Mouse (Mus musculus): ENCODE results near the gene Atp6v0a4.

Atp6v0a4 gene

GRCm38 (mm10) chr6:38124882-38125281 lies 496 bp upstream of the Atp6v0a4 start:
- no peak for DNase-seq

DNA sequence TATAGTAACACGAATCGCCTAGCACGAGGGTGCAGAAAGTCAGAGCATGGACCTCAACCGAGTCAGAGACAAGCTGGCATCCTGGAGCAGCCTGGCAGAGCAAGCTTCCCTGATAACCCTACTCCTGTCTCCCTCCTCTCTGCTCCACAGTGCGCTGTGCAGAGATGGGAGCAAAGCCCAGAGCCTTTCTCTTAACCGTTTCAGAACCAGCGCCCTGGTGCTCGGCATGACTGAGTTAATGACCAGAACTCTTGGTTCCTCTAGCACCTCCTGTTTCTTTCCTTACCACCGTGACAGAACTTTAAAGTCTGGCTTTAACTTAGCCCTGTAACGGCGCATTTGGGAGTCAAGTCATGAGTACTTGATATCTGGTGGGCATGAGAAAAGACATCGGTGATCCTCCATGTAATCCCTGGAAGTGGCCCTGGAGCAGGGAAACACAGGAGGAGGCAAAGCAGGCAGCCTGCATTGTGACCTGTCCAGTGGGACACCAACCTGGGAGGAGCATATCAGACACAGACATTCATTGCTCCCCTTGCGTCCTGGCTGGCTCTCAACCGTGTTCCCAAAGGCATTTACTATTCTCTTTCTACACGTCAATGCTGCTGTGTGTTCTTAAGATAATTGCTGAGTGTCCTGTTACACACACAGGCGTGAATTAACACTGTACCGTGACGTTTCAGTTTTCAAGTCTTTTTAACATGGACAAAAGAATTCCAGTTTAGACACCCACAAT lies 747 bp downstream of the Atp6v0a4 start:
- no peak for DNase-seq

GRCm38 (mm10) chr6:38122791-38123190 lies 1.6 kb downstream of the Atp6v0a4 start:
- DNase-seq, result no peak

GRCm38 (mm10) chr6:38121843-38122242 lies 2.5 kb downstream of the Atp6v0a4 start:
- no peak for DNase-seq

DNA sequence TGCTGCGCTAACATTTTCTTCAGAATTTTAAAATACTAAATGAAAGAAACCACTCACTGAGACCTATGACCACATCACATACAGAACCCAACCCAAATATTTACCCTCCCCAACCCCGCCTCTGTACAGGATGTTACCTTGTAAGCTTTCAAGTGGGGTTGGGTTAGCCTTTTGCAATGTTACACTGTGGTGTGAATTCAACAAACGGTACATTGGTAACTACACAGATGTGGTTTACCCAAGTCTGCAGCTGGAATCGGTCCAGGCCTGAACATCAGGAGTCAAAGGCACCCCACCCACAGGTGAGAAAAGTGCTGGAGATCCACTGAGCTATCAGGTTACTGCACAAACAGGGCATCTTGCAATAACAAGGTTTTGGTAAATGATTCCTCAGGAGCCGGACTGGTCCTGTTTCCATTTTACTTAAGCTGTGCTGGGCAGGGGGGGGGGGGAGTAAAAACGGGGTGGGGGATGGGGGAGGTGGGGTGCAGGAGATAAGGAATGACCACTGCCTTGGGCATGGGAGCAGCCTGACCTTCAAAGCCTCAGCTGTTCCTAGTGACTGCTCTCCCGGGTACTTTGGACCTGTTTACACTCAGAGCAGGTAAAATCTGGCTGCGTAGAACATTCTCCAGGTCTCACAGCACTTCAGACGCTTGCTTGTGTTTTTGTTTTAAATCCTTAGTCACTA lies 3.6 kb downstream of the Atp6v0a4 start:
- peak; percentile 59 for DNase-seq

DNA sequence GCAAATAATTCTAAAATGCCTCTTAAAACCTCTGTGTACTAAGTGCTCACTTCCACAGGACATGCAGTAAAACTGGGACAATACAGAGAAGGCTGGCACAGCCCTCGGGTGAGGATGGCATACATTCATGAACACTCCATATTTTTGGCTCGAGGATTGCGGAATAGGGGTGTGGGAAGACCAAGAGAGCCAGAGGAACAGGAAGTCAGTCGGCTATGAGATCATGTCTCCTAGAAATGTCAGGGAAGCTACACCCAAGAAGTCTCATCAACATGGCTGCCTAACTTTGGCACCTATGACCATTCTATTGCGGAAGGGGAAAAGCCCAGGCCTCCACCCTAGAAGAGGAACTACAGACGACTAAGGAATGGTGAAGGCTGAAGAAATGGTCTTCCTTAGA lies 6.0 kb downstream of the Atp6v0a4 start:
- DNase-seq, result no peak

DNA sequence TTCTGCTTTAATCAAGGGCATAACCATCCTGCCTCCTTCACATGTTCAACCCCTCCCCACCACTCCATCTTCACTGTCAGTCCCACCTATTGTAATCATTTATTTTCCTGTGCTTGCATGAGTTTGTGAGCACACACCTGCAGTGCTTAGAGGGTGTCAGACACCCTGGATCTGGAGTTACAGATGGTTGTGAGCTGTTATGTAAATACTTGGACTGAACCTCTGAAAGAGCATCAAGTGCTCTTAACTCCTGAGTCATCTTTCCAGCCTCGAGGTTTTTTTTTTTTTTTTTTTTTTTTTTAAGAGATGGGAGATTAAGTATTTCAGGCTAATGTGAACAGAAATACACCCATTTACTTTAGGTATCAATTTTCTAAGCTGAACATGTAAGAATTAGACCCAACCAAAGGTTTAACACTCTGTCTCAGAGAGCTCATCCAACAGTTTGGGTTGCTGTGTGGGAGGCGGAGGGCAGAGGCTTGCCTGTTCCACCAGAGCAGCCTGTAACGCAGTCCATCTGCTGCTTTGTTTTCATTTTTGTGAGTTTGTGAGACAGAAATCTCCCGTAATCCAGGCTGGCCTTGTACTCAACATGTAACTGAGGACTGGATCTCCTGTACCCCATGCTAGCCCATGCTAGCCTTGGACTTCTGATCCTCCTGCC lies 8.1 kb downstream of the Atp6v0a4 start:
- DNase-seq, result no peak

GRCm38 (mm10) chr6:38110859-38111258 lies 13.5 kb downstream of the Atp6v0a4 start:
- no peak for DNase-seq

DNA sequence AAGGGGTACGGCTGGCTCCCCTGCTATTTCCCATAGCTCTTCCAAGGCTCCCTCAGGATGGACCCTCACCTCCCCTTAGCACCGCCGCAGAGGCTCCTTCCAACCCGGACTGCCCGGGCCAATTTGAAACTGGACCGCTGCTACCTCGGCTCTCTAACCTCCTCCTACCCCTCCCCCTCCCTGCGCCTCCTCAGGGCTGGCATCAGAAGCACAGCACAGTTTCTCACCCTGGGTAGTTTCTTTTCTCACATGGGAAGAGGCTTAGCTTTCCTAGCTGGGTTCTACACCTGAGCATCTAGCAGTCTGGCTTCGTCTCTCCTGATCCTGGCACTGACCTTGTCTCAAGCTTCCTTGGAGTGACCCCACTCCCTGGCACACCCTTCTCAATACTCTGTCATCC lies 14.5 kb downstream of the Atp6v0a4 start:
- DNase-seq, result no peak

DNA sequence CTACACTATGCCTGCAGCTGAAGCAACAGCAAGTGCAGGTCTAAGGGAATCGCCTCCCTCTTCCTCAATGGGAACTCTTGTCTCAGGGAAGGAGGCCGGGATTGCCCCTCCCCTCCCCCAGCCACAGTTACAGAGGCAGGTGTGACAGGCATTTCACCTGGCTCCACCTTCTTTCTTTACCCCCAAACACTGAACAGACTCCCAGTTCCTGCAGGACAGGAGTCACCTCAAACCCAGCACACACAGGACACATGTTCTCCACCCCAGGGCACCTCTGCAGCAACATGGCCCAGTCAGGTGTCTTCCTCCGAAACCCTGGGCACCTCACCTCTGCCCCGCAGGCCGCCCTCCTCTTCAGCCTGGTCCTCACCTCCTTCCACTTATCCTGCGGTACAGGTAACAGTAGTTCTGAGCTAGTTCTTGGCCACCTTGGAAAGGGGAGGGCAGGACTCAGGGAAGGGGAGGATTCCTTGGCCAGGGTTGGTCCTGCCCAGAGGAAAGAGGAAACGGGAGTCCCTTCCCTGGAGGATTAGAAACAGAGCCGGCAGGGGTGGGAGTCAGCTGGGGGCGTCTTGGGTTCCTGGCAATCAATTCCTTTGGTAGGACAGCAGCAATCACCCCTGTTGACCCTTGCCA lies 15.1 kb downstream of the Atp6v0a4 start, which contains the start of gene Tmem213:
TSS of gene Tmem213 (plus strand) at position 96 of the 636 bp plus-strand sequence.
- no peak for DNase-seq

GRCm38 (mm10) chr6:38108449-38108848 lies 15.9 kb downstream of the Atp6v0a4 start:
- DNase-seq, result no peak

- no peak for DNase-seq
Observed at GRCm38 (mm10) chr6:38105924-38106323, 18.5 kb downstream of the Atp6v0a4 start.

DNA sequence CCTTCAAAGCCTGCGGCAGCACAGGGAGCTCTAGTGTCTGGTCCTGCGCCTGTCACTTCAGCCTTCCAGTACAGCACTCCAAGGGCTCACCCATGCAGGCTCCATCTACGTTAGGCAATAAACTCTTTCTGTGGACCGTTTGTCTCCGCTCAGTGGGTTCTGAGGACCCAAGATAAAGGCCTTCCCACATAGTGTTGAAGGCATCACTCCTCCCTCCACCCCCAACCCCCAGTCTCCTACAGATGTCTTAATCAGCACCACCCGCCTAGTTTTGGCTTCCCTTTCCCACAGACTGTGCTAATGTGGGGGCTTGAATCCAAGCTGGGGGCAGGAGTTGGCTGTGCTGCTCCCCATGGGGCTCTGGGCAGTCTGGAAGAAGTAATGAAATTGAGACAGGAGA lies 20.6 kb downstream of the Atp6v0a4 start:
- no peak for DNase-seq

GRCm38 (mm10) chr6:38102216-38102795 lies 22.1 kb downstream of the Atp6v0a4 start:
- no peak for DNase-seq

DNA sequence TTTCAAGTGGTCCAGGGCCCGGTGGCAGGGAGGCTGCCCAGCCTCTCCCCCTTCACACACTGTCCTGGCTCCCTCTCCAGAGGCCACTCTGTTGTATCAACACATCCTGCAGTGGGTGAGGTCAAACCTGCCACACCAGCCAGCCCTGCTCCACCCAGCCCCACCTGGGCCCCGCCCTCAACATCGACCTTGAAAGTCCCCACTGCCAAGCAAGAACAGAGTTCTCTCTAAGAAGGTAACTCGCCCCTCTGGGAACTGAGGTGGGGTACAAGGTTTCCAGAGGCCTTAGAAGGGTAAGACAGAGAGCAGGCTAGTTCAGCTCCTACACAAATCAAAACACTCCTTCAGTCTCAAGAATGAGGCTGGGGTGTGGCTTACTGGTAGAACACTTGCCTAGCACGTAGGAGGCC lies 27.4 kb downstream of the Atp6v0a4 start:
- peak; percentile 65 for DNase-seq

DNA sequence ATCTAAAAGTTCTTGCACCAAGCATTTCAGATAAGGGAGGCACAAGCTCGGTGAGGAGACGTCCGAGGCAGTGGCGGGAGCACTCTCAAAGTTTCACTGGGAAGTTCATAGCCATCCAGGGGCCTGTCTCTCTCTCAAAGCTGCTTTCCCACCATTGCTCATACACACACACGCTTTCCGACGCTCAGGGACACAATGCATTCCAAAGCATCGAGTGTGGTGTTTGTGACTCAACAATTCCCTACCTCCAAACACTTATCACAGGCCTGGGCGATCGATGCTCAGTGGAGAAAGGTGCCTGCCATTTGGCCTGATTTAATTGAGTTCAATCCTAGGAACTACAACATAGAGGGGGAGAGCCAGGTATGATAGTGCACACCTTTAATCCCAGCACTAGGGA lies 29.7 kb downstream of the Atp6v0a4 start:
- DNase-seq, result no peak

GRCm38 (mm10) chr6:38092539-38092938 lies 31.8 kb downstream of the Atp6v0a4 start:
- DNase-seq, result no peak

DNA sequence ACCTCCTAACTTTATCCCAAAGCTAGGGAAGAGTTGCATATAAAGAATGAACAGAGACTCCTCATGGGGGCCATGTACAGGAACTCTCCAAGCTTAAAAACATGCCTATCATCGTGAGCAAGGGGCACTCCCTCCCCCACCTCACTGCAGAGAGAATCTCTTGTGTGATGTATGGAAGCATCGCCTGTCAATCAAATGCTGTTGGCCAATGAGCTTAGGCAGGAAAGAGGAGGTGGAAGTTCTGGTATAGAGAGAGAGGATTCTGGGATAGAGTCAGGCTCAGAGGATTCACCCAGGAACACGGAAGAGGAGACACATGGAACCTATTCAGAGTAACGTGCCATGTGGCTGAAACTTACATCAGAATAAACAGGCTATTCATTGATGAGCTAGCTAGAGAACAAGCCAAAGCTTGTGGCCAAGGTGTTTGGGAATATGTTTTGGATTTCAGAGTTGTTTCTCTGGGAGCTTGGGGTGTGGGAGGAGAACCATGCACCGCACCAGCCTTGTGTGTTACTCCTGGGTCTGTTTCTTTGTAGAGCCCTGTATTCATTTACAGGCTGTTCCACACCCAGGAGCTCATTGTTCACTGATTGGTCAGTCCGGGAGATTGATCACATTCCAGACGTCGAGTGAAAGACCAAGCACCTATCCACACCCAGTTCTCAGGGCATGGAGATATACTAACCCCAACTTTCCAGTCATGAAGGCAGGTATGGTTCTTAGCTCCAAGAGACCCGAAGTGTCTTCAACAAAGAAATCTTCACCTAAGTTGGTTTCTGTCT lies 37.0 kb downstream of the Atp6v0a4 start:
- no peak for DNase-seq

- no peak for DNase-seq
Observed at GRCm38 (mm10) chr6:38083204-38083603, 41.2 kb downstream of the Atp6v0a4 start.

DNA sequence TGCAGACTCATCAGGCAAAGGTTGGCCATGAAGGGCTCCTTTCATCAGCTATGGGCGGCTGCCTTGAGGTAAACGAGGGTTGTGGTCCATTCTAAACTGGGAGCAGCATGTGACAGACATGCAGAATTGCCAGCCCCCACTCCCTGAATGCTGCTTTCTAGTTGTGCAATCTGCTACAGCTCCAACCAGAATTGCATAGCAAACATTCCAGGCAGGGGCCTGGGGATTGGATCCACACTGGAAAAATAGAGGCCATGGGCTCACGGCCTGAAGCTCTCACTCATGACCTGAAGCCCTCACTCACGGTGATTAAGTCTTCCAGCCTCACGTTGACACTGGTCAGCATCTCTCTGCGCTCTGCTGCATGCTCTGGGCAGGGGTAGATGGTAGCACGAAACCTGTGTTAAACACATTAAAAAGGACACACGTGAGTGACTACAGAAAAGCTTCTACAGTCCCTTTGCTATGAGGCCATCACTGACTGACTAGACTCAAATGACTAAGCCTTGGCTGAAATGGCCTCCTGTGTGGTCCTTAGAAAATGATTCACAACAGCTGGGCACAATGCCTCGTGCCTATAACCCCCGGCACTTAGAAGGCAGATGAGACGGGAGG lies 42.6 kb downstream of the Atp6v0a4 start:
- DNase-seq, result peak; percentile 47

- DNase-seq, result no peak
Observed at GRCm38 (mm10) chr6:38080364-38080763, 44.0 kb downstream of the Atp6v0a4 start.

DNA sequence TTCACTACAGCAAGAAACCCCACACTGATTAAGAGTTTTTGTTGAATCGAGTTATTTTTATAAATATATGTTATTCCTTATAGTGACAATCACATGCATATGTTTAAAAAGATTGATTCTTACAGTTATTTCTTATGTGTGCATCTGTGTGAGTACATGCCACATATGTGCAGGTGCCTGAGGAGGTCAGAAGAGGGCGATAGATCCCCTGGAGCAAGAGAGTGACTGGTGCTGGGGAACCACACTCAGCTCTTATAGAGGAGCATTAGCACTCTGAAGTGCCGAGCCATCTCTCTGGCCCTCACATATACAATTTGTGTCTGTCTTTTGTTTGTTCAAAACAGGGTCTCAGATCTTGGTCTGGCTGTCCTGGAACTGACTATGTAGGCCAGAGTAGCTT lies 50.8 kb downstream of the Atp6v0a4 start:
- DNase-seq, result no peak
